Mouse (Mus musculus) embryonic facial prominence, embryonic 15.5 days (tissue): ENCODE measurements at regions not wholly inside any gene's neighbourhood (a gene's known extent, or its start where the extent isn't known, plus 50 kb on each side); places are given as distances from the start of the nearest gene placed in this dataset.

Experiments used
- ATAC-seq: fragments of 200-750 bp; cut with Nextera tagmentation; 2 replicates; pipeline ENCODE4 v1.8.0; 2017; ENCODE audit warnings: low read depth, moderate TSS enrichment; ENCODE audit not compliant: insufficient number of reproducible peaks, low FRiP score, low TSS enrichment
- H3K27ac ChIP-seq: fragments of 300-500 bp; sonication (generic); replicated peaks from 2 replicates; pipeline ENCODE4 v1.5.1; 2015; ENCODE audit warnings: mild to moderate bottlenecking, inconsistent platforms
- H3K27me3 ChIP-seq: fragments of 300-500 bp; sonication (generic); 2 replicates; pipeline ENCODE4 v1.6.1; 2015; ENCODE audit warnings: inconsistent platforms
- H3K36me3 ChIP-seq: fragments of 300-500 bp; sonication (generic); 2 replicates; pipeline ENCODE4 v1.6.1; 2015; ENCODE audit warnings: mild to moderate bottlenecking, inconsistent platforms
- H3K4me1 ChIP-seq: fragments of 300-500 bp; sonication (generic); 2 replicates; pipeline ENCODE4 v1.6.1; 2015; ENCODE audit warnings: inconsistent platforms
- H3K4me2 ChIP-seq: fragments of 300-500 bp; sonication (generic); replicated peaks from 2 replicates; pipeline ENCODE4 v1.6.1; 2015; ENCODE audit warnings: mild to moderate bottlenecking, inconsistent platforms
- H3K4me3 ChIP-seq: fragments of 300-500 bp; sonication (generic); replicated peaks from 2 replicates; pipeline ENCODE4 v1.5.1; 2015; ENCODE audit warnings: mild to moderate bottlenecking, inconsistent platforms
- H3K9ac ChIP-seq: fragments of 300-500 bp; sonication (generic); 2 replicates; pipeline ENCODE4 v1.6.1; 2015; ENCODE audit warnings: inconsistent platforms
- H3K9me3 ChIP-seq: fragments of 300-500 bp; sonication (generic); replicated peaks from 2 replicates; pipeline ENCODE4 v1.6.1; 2016; ENCODE audit warnings: inconsistent platforms
- WGBS: fragments of 180-500 bp; shearing (Covaris S2); methylation state at CpG from one replicate; pipeline ENCODE4 v1.1.7; 2015; 5-methylcytosine and 5-hydroxymethylcytosine counted together

DNA sequence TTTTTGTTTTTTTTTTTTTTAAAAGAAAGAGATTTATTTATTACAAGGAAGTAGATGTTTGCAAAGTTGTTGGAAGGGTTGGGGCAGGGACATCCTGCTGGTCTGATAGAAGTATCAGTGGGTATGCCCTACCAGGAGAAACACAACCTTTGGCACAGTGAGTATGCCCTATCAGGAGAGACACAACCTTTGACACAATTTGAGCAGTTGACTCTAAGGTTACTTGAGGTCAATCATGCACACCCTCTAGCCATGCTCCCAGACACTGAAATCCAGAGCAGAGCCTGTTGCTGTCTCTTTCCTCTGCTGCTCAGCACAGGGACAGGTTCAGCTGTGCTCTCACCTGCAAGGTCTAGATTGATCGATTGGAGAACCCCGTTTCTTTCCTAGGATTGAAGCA is 164.2 kb upstream of the Gjb5 start:
- no peak overlapping the region for H3K4me3 ChIP-seq
- H3K9ac ChIP-seq: no peak overlapping the region
- H3K4me1 ChIP-seq: no peaks in the 10 kb centered on the region
- no peak overlapping the region for H3K27ac ChIP-seq
- 87% methylated on average over 2 of the region's 2 CpGs for WGBS
- no peaks in the 10 kb centered on the region for H3K9me3 ChIP-seq
- no peaks in the 10 kb centered on the region for H3K27me3 ChIP-seq
- H3K4me2 ChIP-seq: no peak overlapping the region
- no peak for ATAC-seq
- no peaks in the 10 kb centered on the region for H3K36me3 ChIP-seq

DNA sequence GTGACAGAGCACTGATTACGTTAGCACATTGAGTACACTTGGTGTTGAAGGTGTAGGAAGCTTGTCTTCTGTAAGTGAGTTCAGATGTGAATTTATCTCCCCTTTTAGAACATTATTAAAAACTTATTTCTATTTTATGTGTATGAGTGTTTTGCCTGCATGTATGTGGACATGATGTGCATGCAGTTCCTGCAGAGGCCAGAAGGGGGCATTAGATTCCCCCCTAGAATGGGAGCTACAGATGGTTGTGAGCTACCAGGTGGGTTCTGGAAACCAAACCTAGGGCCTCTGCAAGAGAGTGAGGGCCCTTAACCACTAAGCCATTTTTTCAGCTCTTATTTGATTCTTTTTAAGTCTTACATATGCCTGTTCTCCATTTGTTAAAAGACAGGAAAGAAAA is 160.0 kb upstream of the Gjb5 start:
- no peaks in the 10 kb centered on the region for H3K36me3 ChIP-seq
- H3K9me3 ChIP-seq: no peaks in the 10 kb centered on the region
- no peaks in the 10 kb centered on the region for H3K27me3 ChIP-seq
- H3K4me2 ChIP-seq: no peak overlapping the region
- H3K9ac ChIP-seq: no peak overlapping the region
- no peak for ATAC-seq
- 86% methylated on average over 1 of the region's 1 CpGs for WGBS
- H3K4me3 ChIP-seq: no peak overlapping the region
- H3K27ac ChIP-seq: no peak overlapping the region
- no peaks in the 10 kb centered on the region for H3K4me1 ChIP-seq

DNA sequence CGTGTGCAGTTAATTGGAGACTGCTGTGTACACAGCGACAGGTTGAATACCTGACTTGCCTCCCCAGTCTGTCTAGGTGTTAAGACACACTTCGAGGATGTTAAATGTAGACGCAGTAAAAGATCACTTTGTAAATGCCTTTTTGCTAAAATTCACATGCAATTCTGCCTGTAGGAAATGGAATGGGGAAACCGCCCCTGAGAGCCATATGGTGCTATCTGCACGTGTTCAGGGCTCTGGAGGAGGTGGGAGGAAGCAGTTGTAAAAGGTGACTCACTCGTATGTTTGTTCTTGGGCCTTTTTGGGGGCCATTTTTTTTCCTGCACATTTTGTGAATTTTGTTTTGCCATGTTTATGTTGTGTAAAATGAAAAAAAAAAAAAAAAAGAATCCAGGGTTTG is 159.6 kb upstream of the Gjb5 start:
- ATAC-seq: no peak
- H3K4me3 ChIP-seq: no peak overlapping the region
- H3K27me3 ChIP-seq: no peaks in the 10 kb centered on the region
- no peaks in the 10 kb centered on the region for H3K9me3 ChIP-seq
- 78% methylated on average over 7 of the region's 7 CpGs for WGBS
- no peaks in the 10 kb centered on the region for H3K4me1 ChIP-seq
- H3K36me3 ChIP-seq: no peaks in the 10 kb centered on the region
- no peak overlapping the region for H3K9ac ChIP-seq
- no peak overlapping the region for H3K27ac ChIP-seq
- no peak overlapping the region for H3K4me2 ChIP-seq

DNA sequence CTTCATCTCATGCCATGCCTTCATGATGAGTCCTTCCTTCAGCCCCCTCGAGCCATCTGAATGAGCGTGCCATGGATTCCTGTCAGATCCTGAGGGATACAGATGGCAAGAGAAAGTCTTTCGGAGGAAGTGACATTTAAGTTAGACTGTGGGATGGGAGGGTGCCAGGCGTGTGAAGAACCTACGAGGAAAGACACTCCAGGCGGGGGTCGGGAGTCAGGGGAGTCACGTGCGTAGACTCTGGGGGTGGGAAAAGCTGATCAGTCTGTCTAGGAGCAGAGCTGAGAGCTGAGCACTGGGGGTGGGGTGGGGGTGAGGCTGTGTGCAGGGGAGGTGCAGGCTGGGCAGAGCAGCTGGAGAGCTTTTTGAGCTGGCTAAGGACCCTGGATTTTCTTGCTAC is 152.0 kb upstream of the Gjb5 start:
- Histone ChIP-seq H3K4me1 (no peaks in the 10 kb centered on the region), H3K27ac (no peak overlapping the region), H3K9me3 (no peaks in the 10 kb centered on the region), H3K27me3 (no peaks in the 10 kb centered on the region), H3K4me3 (no peak overlapping the region), H3K4me2 (no peak overlapping the region), H3K36me3 (no peaks in the 10 kb centered on the region), H3K9ac (no peak overlapping the region)
- 75% methylated on average over 9 of the region's 9 CpGs for whole genome bisulfite sequencing
- no peak for ATAC-seq

DNA sequence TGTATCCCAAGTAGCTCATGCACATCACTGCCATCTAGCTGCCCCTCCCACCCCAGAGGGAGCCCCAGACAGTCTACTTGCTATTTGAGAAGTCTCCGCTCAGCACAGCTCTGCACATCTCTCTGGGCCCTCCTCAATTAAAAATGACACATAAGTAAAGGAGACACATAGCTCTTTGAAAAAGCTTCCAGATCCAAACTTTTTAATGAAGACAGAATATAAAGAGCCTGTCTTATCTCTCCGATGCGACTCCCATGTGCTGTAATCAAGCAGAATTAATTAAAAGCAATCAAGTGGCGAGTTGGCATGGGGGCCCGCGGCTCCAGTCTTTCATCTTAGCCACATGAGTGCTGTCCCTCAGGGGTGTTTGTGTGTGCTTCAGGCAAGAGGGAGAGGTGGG is 144.6 kb upstream of the Gjb5 start:
- Histone ChIP-seq H3K4me2 (no peak overlapping the region), H3K27ac (no peak overlapping the region), H3K36me3 (no peaks in the 10 kb centered on the region), H3K4me3 (no peak overlapping the region), H3K9ac (no peak overlapping the region), H3K9me3 (no peaks in the 10 kb centered on the region), H3K4me1 (no peaks in the 10 kb centered on the region), H3K27me3 (no peaks in the 10 kb centered on the region)
- 65% methylated on average over 6 of the region's 6 CpGs for WGBS
- ATAC-seq: no peak

DNA sequence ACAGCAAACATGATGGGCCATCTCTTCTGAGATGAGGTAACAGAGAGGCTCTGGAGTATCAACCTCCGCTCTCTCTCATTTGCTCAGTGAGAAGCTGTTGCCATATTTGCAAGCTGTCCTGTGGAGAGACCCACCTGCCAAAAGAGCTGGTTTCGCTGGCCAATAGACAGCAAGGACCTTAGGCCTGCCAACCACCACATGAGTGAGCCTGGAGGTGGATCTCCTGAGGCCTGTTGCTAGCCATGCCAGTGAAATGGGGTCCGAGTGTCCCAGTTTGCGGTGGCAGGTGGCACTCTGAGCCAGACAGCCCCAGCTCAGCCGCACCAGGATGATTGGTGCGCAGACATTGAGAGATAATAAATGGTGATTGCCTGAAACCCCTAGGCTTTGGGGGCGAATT is 143.9 kb upstream of the Gjb5 start:
- ATAC-seq: no peak
- H3K27me3 ChIP-seq: no peaks in the 10 kb centered on the region
- H3K9ac ChIP-seq: no peak overlapping the region
- H3K27ac ChIP-seq: no peak overlapping the region
- H3K4me2 ChIP-seq: no peak overlapping the region
- no peaks in the 10 kb centered on the region for H3K4me1 ChIP-seq
- no peaks in the 10 kb centered on the region for H3K36me3 ChIP-seq
- no peaks in the 10 kb centered on the region for H3K9me3 ChIP-seq
- H3K4me3 ChIP-seq: no peak overlapping the region
- WGBS: 85% methylated on average over 7 of the region's 7 CpGs

DNA sequence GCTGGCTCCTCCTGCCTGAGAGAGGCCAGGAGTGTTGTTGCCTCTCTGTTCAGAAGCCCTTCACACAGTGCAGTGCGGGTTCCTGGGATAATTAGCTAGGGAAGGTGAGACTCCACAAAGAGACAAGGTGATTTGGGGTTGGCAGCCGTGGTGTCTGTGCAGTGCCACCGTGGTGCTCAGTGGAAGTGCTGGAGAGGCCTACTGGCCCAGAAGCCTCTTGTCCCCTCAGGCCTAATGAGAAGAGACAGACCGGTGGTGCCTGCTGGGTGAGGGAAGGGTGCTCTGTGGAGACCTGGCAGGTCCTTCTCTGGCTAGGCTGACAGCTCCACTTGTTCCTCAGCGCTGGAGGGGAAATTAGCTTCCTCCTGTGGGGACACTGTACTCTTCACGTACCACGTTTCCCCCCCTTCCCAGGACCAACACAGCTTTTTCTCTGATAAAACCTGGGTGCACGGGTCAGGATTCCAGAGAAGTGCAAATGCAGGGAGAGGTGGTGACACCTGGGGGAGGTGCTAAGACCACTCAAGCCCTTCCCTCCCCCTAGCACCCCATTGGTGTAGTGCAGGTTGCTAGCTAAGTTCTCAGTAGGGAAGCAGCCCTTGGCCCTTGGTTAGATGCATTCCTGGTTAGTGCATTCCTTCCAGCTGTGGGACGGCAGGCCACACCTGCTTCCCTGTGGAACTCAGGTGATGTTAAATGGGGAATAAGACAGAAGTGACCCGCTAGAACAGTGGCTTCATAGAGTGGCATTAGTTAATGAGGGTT is 129.2 kb upstream of the Gjb5 start:
- WGBS: 22% methylated on average over 10 of the region's 10 CpGs

DNA sequence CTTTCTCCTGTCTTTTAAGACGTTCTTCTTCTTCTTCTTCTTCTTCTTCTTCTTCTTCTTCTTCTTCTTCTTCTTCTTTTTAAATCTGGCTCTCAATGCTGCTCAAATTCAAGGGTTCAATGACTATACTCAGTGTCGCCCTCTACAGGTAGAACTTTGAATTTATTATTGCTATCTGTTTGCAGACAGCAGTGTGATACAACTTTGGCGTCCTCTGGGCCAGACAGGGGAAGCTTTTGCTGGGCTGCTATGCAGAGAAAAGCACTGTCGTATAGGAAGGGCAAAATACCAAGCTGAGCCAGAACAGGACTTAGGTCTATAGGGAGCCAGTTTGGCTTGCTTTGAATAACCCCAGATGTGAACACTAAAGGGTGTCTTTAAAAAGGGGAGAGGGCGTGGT is 127.3 kb upstream of the Gjb5 start:
- H3K9ac ChIP-seq: no peak overlapping the region
- no peaks in the 10 kb centered on the region for H3K27me3 ChIP-seq
- H3K9me3 ChIP-seq: no peaks in the 10 kb centered on the region
- no peak overlapping the region for H3K4me2 ChIP-seq
- H3K36me3 ChIP-seq: no peaks in the 10 kb centered on the region
- H3K4me1 ChIP-seq: no peaks in the 10 kb centered on the region
- H3K27ac ChIP-seq: no peak overlapping the region
- ATAC-seq: no peak
- 70% methylated on average over 5 of the region's 5 CpGs for WGBS
- no peak overlapping the region for H3K4me3 ChIP-seq

More for the DNA sequence above, 129.2 kb upstream of the Gjb5 start:
- Histone ChIP-seq H3K27me3 (no peaks in the 10 kb centered on the region), H3K27ac (no peak overlapping the region), H3K4me3 (no peak overlapping the region), H3K9ac (no peak overlapping the region), H3K9me3 (no peaks in the 10 kb centered on the region), H3K4me1 (no peaks in the 10 kb centered on the region), H3K4me2 (no peak overlapping the region), H3K36me3 (no peaks in the 10 kb centered on the region)
- ATAC-seq: no peak

DNA sequence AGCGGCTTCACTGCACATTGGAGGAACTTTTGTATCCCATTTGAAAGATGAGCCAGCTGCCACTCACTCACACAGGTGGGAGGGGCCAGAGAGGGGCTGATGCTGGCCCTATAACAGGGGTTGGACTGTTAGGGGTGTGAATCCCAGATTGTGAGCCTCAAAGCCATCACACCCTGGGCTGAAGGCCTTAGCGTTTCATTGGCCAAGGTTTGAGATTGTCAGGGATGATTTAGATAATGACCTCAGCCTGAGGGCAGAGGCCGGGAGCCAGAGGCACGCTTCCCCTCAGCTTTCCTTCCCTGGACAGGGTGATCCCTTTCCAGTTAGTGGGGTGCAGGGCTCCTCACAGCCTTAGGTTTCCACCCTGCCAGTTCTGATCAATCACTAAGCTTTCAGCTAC is 124.5 kb upstream of the Gjb5 start:
- Histone ChIP-seq H3K9ac (no peak overlapping the region), H3K9me3 (no peaks in the 10 kb centered on the region), H3K4me2 (no peak overlapping the region), H3K4me1 (no peaks in the 10 kb centered on the region), H3K36me3 (no peaks in the 10 kb centered on the region), H3K27ac (no peak overlapping the region), H3K27me3 (no peaks in the 10 kb centered on the region), H3K4me3 (no peak overlapping the region)
- no peak for ATAC-seq
- 43% methylated on average over 4 of the region's 4 CpGs for WGBS

DNA sequence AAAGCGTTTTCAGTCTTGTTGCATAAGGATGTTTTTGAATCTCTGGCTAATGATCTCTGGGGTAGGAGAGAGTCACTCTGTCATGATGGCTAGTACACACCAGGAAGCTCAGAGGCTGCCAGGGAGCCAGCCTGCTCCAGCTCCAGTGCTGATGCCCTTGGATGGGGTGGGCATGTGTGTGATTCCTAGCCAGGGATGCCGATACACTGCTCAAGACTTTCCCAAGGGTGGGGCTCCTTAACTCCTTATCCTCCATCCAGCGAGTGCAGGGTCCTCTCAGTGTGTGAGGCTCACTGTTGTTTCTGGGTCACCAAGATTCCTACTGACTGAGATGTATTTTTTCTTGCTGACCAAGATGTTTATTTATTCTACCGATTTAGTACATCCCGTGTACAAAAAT is 122.4 kb upstream of the Gjb5 start:
- Histone ChIP-seq H3K36me3 (no peaks in the 10 kb centered on the region), H3K9ac (no peak overlapping the region), H3K27me3 (no peaks in the 10 kb centered on the region), H3K4me1 (no peaks in the 10 kb centered on the region), H3K9me3 (no peaks in the 10 kb centered on the region), H3K27ac (no peak overlapping the region), H3K4me2 (no peak overlapping the region), H3K4me3 (no peak overlapping the region)
- WGBS: 72% methylated on average over 5 of the region's 5 CpGs
- ATAC-seq: no peak

DNA sequence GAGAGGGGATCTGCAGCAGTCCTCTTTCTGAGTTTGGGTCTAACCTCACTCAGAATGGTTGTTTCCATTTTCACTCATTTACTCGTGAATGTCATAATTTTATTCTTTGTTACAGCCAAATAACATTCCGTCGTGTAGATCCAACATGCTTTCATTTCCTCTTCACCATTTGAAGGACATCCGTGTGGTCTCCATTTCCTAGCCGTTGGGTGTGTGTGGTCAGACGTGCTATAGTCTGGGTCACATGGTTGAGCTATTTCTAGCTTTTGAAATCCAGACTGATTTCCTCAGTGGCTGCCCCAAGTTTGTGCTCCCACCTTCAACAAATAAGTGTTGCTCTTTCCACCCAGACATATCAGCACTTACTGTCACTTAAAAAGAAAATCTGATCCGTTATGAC is 111.9 kb upstream of the Gjb5 start:
- no peak overlapping the region for H3K4me2 ChIP-seq
- H3K36me3 ChIP-seq: no peaks in the 10 kb centered on the region
- ATAC-seq: no peak
- no peaks in the 10 kb centered on the region for H3K9me3 ChIP-seq
- H3K27me3 ChIP-seq: no peaks in the 10 kb centered on the region
- WGBS: 79% methylated on average over 7 of the region's 7 CpGs
- no peak overlapping the region for H3K9ac ChIP-seq
- no peak overlapping the region for H3K27ac ChIP-seq
- H3K4me3 ChIP-seq: no peak overlapping the region
- no peaks in the 10 kb centered on the region for H3K4me1 ChIP-seq

DNA sequence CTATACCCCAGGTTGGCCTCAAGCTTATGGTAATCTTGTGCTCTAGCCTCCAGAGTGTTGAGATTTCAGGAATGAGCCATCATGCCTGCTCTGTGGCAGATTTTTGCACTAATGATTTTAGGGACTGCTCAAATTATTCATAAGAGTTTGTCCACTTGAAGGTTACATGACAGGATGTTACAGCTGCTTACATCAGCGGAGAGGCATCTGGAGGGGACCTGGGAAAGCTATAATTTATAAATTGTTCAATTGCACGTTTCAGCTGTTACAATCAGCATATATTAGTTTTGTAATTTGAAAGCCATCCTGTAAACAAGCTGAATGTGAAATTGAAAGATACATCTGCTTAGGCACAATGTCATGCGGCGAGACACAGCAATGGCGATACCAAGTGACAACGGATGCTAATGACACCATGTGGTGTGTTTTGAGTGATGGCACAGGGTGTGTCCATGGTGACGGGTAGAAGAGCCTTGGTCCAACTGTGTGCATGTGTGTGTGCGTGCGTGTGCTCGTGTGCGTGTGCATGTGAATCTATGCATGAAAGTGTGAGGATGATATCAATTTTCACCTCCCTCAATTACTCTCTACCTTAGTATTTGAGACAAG is 96.6 kb upstream of the Gjb5 start:
- H3K9me3 ChIP-seq: no peaks in the 10 kb centered on the region
- WGBS: 90% methylated on average over 11 of the region's 11 CpGs
- ATAC-seq: no peak

More for the DNA sequence above, 96.6 kb upstream of the Gjb5 start:
- Histone ChIP-seq H3K27me3 (no peaks in the 10 kb centered on the region), H3K9ac (no peak overlapping the region), H3K4me3 (no peak overlapping the region), H3K27ac (no peak overlapping the region), H3K36me3 (no peaks in the 10 kb centered on the region), H3K4me2 (no peak overlapping the region), H3K4me1 (no peaks in the 10 kb centered on the region)
